Mouse (Mus musculus): ENCODE results near the gene Zfp593.

Gene Zfp593

DNA sequence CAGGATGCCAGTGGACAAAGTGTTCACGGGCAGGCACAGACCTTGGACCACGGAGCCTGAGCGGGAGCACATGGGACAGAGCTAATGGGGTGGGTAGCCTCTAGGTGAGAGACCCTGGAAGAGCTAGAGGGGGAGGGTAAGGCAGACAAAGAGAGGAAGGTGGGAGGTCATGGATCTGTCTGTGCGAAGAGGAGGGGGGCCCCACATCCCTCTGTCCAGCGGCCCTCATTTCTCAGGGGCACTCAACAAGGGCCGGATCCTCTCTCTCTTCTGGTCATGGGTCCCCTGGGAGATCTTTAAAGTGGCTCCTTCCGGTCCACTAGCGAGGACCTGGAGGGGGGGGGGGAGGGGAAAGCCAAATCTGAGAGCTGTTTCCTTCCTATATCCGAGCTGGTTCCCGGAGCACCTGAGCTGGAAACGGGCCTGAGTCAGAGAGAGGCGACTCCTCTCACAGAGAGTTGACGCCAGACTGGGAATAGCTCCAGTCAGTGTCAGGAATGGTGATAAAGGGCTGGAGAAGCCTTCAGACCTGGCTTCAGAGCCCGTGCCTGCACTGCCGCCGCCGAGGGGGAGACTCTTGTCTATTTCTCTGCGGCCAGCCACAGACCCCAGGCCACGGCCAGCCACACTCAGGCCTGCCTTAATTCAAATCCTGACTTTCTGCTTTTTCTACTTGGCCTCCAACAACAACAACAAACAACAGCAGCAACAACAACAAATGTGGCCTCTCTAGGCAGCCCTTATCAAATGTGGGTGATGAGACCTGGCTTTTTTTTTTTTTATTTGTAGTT, 11.2 kb upstream of the Zfp593 start:
- no peak for DNase-seq

DNA sequence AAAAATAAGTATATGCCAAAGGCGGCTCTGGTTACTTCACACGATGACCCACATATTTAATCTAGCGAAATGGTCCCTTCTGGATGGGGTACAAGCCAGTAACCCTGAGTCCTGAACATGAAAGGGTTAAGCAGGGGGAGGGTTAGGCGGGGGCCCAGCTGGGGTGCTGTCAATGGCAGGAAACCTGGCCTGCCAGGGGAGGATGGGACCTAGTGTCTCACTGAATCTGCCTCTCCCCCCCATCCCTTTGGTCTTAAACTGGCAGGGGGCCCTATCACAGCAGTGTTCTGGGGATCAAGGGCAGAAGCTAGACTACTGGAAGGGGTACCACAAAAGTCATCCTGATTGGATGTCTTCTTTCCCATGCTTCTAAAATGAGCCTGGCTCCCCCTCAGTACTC, 10.5 kb upstream of the Zfp593 start:
- peak; percentile 72 for DNase-seq

GRCm38 (mm10) chr4:134254835-134255234, 9.4 kb upstream of the Zfp593 start:
- no peak for DNase-seq

DNA sequence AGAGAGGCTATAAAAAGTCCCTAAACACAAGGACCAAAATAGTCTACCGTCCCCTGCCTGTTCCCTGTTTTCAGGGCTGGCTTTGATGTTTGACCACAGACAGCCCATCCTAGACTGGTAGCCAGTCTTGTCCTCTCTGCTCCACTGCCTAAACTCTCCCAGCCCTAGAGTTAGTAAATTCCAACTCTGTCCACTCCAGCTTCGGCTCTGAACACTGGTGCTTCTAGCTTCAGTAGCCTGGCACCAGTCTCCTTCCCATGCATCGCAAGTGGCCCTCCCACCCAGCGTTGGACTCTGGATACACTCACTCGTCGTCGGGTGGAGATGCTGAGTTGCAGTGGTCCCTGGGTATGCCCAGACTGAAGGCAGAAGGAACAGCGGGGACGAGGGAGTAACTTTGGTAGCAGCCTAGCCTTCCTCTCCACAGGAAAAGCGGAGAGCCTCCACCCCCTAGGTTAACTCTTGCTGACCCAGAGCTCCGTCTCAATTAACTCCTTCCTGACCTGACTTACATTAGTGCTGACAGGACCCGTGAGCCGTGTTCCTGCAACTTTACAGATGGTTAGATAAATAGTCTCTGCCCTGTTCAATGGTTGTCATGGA, 8.4 kb upstream of the Zfp593 start, which contains the start of gene Grrp1:
Gene Grrp1 (minus strand): TSS at position 385 of the 603 bp plus-strand sequence.
- no peak for DNase-seq

DNA sequence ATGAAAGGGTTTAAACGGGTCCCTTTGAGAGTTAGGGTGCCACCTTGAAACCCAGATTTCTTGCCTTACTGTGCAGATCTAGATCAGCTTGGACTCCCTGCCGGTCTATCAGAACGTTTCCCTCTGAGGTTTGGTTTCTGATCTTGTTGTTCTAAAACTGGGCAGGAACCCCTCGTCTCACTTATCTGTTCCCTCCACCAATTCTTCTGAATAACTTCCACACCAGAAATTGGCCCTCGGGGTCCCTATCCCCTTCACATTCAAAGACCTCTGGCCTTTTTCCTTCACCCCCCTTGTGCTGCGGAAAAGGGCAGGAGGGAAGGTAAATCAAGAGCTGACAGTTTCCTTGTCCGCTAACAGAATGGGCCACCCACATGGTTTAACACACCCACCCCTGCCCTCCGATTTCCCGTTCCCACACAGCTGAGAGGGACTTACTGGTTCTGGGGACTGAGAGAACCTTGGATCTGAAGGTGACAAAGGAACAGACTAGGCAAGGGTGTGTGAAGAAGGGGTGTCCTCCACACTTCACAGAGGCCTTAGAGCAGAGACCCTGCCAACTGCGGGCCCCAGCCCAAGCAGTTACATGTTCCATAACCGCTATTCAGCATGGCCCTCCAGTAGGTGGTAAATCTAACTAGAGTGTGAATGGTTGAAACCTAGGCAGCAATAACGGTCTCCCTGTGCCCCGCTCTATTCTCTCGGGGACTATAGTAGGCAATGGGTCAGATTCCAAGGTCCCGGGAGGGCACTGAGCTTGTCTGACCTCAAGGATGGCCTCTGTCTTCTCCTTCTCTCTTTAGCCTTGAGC, 7.7 kb upstream of the Zfp593 start:
- DNase-seq, result no peak

DNA sequence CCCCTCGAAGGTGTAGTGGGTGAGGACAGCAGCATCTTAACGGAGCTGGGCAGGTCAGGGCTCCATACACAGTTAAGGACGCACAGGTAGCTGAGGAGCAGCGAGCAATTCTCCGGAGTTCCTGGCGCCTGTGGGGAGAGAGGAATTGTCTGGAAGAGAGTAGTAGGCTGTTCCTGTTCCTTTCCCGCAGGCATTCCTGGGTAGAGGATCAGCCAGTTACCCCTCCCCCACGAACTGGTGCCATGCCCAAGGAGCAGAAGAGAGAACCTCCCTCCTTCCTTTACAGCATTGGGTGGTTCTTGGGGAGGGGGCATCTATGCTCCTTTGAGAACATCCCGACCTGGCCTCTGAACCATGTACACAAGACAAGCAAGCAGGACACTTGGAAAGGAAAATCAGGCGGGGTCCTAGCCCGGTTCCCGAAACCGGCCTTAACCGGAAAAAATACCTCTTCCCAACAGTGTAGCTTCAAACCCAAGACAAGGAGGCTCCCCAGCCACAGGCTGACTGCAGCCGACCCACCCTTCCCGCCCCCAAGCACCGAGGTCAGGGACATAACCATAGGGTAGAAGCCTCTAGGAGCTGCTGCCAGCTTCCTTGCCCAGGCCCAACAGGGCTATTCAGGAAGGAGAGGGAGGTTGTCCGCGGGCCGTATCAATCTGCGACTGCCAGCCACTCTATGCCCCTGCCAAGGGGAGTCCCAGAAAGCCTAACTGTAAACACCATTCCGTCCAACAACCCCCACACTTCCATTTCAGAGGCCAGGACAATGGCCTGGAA, 6.9 kb upstream of the Zfp593 start:
- no peak for DNase-seq

- peak; percentile 78 for DNase-seq
These were observed 6.1 kb upstream of the Zfp593 start for GRCm38 (mm10) chr4:134251241-134252130.

DNA sequence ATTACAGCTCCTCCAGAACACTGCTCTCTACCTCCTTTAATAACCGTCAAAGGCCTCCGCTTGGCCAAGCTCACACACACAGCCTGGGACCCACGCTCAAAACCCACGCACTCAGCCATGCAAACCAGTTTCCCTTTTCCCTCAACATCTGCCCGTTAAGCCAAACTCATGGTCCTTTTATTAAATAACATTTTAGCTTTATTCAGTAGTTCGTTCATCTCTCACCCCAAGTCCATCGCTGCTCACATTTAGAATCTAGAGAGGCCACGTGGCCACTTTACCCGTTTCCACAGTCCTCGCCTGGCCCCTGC, 5.5 kb upstream of the Zfp593 start:
- DNase-seq, result no peak

- no peak for DNase-seq
These were observed 4.9 kb upstream of the Zfp593 start for GRCm38 (mm10) chr4:134250116-134250929.

DNA sequence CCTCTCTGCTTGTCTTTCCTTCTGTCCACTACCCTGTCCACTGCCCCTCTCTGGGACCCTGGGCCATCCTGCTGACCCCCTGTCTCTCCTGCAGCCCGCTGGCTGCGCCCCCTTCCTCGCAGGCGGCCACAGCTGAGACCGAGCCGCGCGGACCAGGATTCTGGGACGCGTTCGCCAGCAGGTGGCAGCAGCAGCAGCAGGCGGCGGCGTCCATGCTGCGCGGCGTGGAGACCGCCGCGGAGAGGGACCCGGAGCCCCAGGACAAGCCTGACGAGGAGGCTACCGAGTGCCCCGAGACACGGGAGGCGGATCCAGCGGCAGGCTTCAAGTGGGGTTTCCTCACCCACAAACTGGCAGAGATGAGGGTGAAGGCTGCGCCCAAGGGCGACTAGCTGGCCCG, 4.3 kb upstream of the Zfp593 start:
- peak; percentile 93 for DNase-seq

GRCm38 (mm10) chr4:134246719-134247258, 1.4 kb upstream of the Zfp593 start, which contains the start of gene Gm30191:
Gm30191 (plus strand) TSS chr4:134246935.
- DNase-seq, result no peak

GRCm38 (mm10) chr4:134246256-134246655, 864 bp upstream of the Zfp593 start:
- no peak for DNase-seq

DNA sequence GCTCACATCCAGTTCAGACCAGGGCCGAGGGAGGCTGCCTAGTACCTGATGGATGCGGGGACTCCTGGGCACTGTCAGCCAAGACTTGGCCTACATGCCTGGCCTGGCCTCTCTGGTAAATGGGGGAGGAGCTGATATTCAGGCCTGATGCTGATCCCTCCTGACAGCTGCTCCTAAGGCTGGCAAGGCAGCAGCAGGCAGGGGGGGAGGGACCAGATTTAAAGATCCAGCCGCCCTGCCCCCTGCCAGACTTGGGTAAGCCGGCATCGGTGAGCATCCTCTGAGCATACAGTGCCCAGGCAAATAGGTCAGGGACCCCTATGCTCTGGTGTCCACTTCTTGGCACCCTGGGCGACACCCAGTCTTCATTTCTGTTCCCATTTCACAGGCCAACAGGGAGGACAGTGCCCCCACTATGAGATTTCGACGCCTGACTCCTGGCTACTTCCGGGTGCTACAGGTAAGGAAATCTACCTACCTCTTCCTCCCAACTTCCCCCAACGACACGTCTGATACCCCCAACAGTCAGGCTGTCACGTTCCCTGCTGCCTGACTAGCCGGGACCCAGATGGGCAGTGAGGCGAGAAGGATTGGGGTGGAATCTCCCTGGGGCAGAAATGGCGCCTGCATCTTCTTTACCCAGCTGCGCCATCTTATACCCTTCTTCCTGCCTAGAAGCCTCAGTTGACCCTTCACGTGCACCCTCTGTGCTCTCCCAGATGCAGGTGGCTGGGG, 1.7 kb downstream of the Zfp593 start, which contains the start of gene E130218I03Rik:
Gene E130218I03Rik (plus strand): TSS at position 147 of the 735 bp plus-strand sequence.
- peak; percentile 8 for DNase-seq

- no peak for DNase-seq
These were observed 6.7 kb downstream of the Zfp593 start for GRCm38 (mm10) chr4:134238686-134239085.

GRCm38 (mm10) chr4:134238279-134238651, 7.1 kb downstream of the Zfp593 start, which contains the start of gene Cnksr1:
Cnksr1 (minus strand) TSS chr4:134238399.
- no peak for DNase-seq

DNA sequence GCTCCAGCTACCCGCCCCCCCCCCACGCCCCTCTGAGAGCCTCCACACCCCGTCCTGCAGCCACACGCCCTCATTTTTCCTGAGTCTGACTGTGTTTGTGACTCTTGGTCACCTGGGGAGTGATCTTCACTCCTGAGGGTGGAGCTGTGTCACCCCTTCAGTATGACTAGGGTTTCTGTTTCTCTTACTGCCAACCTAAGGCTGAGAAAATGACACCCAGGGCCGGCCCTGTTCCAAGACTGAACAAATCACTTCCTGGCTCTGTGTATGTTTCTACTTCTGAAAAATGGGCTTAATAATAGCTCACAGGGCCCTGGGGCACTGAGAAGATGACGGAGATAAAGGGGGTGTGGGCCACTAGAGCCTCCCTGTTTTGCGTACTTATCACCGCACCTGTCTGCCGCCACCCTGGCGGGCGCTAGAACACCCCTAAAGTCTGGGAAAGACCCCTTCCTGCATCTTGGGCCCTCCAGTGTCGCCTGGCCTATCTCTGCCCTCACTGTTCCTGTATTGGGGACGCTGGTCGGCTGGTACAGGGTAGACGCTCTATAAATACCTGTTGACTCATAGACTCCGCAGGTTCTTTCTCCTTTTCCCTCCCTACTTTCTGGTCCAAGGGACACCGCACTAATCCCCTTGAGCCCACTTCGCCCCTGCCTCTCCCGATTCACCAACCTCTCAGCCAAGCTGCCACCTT, 7.7 kb downstream of the Zfp593 start:
- DNase-seq, result no peak

DNA sequence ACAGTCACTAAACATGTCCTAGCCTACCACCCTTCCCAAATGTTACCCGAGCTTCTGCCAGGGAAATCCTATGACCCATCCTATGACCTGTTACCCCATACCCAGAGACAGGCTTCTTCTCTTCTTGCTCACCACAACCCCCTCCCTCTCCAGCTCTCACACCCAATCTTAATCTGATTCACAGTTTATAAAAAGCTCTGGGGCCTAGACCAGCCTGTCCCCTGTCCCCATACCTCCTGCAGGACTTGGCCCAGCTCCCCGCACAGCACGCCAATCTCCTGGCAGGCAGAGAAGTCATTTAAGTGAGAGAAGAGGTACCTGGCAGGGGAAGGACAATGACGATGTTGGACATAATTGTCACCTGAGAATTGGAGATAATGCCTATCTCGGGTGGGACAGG, 10.5 kb downstream of the Zfp593 start:
- no peak for DNase-seq

DNA sequence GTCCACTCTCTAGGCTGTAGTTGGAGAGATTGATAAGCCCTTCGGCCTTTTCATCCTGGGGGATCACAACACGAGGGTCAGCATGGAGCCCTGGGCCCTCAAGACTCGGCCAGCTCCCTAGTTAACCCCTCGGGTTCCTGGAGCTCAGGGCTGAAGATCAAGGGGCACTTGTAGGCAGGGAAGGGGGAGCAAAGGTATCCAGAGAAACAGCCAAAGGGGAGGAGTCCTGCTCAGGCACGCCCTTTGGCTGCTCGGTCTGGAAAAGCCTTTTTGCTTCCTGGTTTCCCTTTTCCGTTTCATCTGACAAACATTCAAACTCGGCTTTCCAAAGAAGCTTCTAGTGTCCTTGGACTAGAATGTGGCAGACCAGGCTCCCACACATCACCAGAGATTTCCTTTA, 15.0 kb downstream of the Zfp593 start:
- no peak for DNase-seq

GRCm38 (mm10) chr4:134227194-134227593, 18.2 kb downstream of the Zfp593 start, which contains the start of gene Catsper4:
Catsper4 (minus strand) TSS chr4:134227383.
- DNase-seq, result peak; percentile 42
